Mouse (Mus musculus): ENCODE measurements around the gene Mast1.

GRCm38 (mm10) chr8:84877297-84878035, 59.7 kb downstream of the Mast1 start:
- TF ChIP-seq TAL1 (IDR thresholded peaks at IDR 0.05; ENCODE audit: low read length) (no peak), GATA1 (IDR thresholded peaks at IDR 0.05; ENCODE audit: low read length) (no peak)

All from erythroblast, embryonic 14.5 days (primary cell).